Mouse (Mus musculus) common myeloid progenitor, adult 5-6 weeks (primary cell): ENCODE measurements around the gene Tmem259. TPM values are rescaled to one million over a fixed set of nuclear protein-coding genes. Genes with fewer than 3 reads are reported as not detected.
A peak's percentile ranks its signal among the peaks of the same experiment; 100 is the strongest.
"Not testable (repeated sequence)": the region's sequence is repeated elsewhere in the genome, so short reads cannot be mapped to it uniquely, and the experiment has no call there.

ENCODE experiments used
- ATAC-seq: replicated peaks from 2 replicates; pipeline ENCODE4 v1.8.0; 2016; ENCODE audit warnings: low read depth, mild to moderate bottlenecking, moderate TSS enrichment, inconsistent platforms; ENCODE audit not compliant: poor library complexity, severe bottlenecking
- total RNA-seq: library from RNA; stranded (forward); fragments of 200-1000, 187-1606 nt; gene quantifications from 2 replicates; pipeline ENCODE4 v1.2.3, GENCODE M21; 2017

The Tmem259 gene
- total RNA-seq, 1 experiment from 2014 or later, result 56.7 TPM

GRCm38 (mm10) chr10:79970415-79971182, 13.5 kb downstream of the Tmem259 start, which contains the start of gene Grin3b:
TSS of gene Grin3b (plus strand) at chr10:79970715.
- ATAC-seq, result no peak

GRCm38 (mm10) chr10:79969124-79969568, 15.0 kb downstream of the Tmem259 start:
- no peak for ATAC-seq

GRCm38 (mm10) chr10:79968181-79968580, 15.9 kb downstream of the Tmem259 start:
- ATAC-seq, result no peak

- no peak for ATAC-seq
These were observed 17.2 kb downstream of the Tmem259 start for GRCm38 (mm10) chr10:79966886-79967400.

- no peak for ATAC-seq
These were observed 18.8 kb downstream of the Tmem259 start for GRCm38 (mm10) chr10:79965325-79965724.

- ATAC-seq, result no peak
These were observed 19.4 kb downstream of the Tmem259 start for GRCm38 (mm10) chr10:79964727-79965126.

- no peak for ATAC-seq
These were observed 23.3 kb downstream of the Tmem259 start for GRCm38 (mm10) chr10:79960671-79961294.

GRCm38 (mm10) chr10:79959847-79960601, 24.1 kb downstream of the Tmem259 start, which contains the start of gene Wdr18:
TSS of gene Wdr18 (plus strand) at chr10:79960152.
- peak; percentile 84 for ATAC-seq

- not testable (repeated sequence) for ATAC-seq
These were observed 24.7 kb downstream of the Tmem259 start for GRCm38 (mm10) chr10:79959412-79959811.

GRCm38 (mm10) chr10:79958140-79958816, 25.9 kb downstream of the Tmem259 start:
- ATAC-seq, result peak; percentile 72

GRCm38 (mm10) chr10:79956643-79957154, 27.4 kb downstream of the Tmem259 start:
- ATAC-seq, result no peak

GRCm38 (mm10) chr10:79955691-79956090, 28.4 kb downstream of the Tmem259 start:
- ATAC-seq, result no peak

- ATAC-seq, result no peak
These were observed 30.2 kb downstream of the Tmem259 start for GRCm38 (mm10) chr10:79953946-79954345.

GRCm38 (mm10) chr10:79950661-79951060, 33.5 kb downstream of the Tmem259 start:
- ATAC-seq, result no peak

- ATAC-seq, result no peak
These were observed 34.3 kb downstream of the Tmem259 start for GRCm38 (mm10) chr10:79949873-79950272.

GRCm38 (mm10) chr10:79947502-79947901, 36.6 kb downstream of the Tmem259 start:
- ATAC-seq, result no peak

- peak; percentile 58 for ATAC-seq
These were observed 37.3 kb downstream of the Tmem259 start for GRCm38 (mm10) chr10:79946752-79947322.

- no peak for ATAC-seq
These were observed 38.5 kb downstream of the Tmem259 start for GRCm38 (mm10) chr10:79945507-79946234.

- no peak for ATAC-seq
These were observed 40.6 kb downstream of the Tmem259 start for GRCm38 (mm10) chr10:79943471-79943901.
